Mouse (Mus musculus) brain, embryonic 14.5 days (tissue): Measurements from ENCODE around the gene Mapk1ip1.

Source experiments
- CTCF ChIP-seq: fragments of 200-500 bp; IDR thresholded peaks from 2 replicates; pipeline ENCODE4 v1.5.1; 2012; ENCODE audit warnings: inconsistent platforms, mild to moderate bottlenecking, moderate library complexity, borderline replicate concordance; ENCODE audit not compliant: insufficient read depth, insufficient read length; ENCODE audit errors: extremely low read depth
- POLR2A ChIP-seq: fragments of 200-500 bp; IDR thresholded peaks from 2 replicates; pipeline ENCODE4 v1.6.1; 2012; ENCODE audit warnings: mild to moderate bottlenecking, inconsistent platforms, borderline replicate concordance; ENCODE audit not compliant: poor library complexity, insufficient read depth, insufficient read length, severe bottlenecking; ENCODE audit errors: extremely low read depth

DNA sequence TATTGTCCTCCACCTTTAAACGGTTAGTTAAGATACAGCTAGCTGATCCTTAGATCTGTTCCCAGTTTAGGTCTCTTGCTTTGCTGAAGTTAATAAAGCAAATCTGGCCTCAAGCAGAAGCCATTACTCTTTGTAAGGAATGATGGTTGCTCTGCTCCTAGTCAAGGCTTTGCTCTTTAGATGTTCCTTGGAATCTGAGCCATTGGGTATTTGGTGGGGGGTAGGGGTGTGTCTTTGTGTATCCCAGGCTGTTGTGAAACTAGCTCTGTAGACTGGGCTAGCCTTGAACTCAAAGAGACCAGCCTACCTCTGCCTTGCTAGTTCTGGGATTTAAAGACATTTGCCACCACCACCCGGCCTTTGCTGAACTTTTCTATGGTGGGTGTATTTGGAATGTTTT lies 8.1 kb upstream of the Mapk1ip1 start:
- TF ChIP-seq CTCF (no peak), POLR2A (no peak)
